Mouse (Mus musculus): ENCODE results near the gene Hes7. TPM values are rescaled to one million over a fixed set of nuclear protein-coding genes. Genes with fewer than 3 reads are reported as not detected.

Hes7 gene
- polyA plus RNA-seq (2014; fragmentation: Nextera tagmentation; extraction: Ambion mirVana) = 0.19 and 0.29 TPM in 2 replicates

DNA sequence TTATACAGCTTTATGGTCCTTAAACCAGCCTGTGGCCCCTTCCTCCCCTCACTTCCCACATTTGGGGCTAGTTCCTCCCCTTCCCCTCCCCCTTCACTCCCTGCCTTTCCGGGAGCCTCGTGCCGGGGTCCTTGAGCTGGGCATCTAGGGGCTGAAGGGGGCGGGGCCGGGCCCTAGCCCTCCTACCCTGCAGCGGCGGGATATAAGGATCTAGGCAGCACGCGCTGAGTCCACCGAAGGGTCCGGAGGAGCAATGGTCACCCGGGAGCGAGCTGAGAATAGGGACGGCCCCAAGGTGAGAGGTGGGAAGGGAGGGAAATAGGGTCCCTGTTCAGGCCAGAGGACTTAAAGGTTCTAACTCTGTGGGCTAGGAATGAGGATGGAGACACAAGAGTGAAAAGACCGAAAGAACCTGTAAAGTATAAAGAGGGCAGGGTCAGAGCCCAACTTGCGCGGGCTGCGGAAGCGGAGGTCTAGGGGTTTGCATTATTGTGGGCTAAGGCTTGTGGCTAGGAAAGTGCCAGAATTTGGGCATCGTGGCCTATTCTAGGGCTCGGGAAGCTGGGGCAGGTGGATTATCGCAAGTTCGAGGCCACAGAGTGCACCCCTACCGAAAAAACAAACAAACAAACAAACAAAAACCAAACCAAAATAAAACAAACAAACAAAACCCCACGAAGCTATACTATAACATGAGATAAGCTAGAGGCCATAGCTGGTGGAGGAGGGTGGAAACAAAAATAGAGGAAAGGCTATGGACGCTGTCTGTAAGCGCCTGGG lies at the start of gene Hes7:
TSS of gene Hes7 (plus strand) at position 184 of the 780 bp plus-strand sequence.
- WGBS = 2% methylated on average over 27 of the region's 27 CpGs
- peaks cover 21% of the 10 kb centered on the region for H3K4me1 ChIP-seq (replicated peaks; ENCODE audit: control insufficient read depth, insufficient read depth, low read length)
- peaks cover 23% of the 10 kb centered on the region for H3K27me3 ChIP-seq (ENCODE audit: control insufficient read depth, insufficient read depth, low read length)
- no peaks in the 10 kb centered on the region for H3K9me3 ChIP-seq (ENCODE audit: control insufficient read depth, low read length)
- peak within 1 kb of the TSS; percentile 78 for H3K4me3 ChIP-seq (ENCODE audit: low read depth, low read length)
- no peak for ATAC-seq (ENCODE audit: low FRiP score)
- DNase-seq (ENCODE audit: low spot score) = peak; percentile 64
- no peaks in the 10 kb centered on the region for H3K36me3 ChIP-seq (ENCODE audit: control insufficient read depth, insufficient read depth, low read length)
- peak within 1 kb of the TSS; percentile 97 for H3K4me2 ChIP-seq (replicated peaks; ENCODE audit: low read depth, low read length)
- H3K27ac ChIP-seq (ENCODE audit: low read depth, low read length) = no peak within 1 kb of the TSS
- H3K9ac ChIP-seq (ENCODE audit: low read depth, low read length) = peak within 1 kb of the TSS; percentile 61

DNA sequence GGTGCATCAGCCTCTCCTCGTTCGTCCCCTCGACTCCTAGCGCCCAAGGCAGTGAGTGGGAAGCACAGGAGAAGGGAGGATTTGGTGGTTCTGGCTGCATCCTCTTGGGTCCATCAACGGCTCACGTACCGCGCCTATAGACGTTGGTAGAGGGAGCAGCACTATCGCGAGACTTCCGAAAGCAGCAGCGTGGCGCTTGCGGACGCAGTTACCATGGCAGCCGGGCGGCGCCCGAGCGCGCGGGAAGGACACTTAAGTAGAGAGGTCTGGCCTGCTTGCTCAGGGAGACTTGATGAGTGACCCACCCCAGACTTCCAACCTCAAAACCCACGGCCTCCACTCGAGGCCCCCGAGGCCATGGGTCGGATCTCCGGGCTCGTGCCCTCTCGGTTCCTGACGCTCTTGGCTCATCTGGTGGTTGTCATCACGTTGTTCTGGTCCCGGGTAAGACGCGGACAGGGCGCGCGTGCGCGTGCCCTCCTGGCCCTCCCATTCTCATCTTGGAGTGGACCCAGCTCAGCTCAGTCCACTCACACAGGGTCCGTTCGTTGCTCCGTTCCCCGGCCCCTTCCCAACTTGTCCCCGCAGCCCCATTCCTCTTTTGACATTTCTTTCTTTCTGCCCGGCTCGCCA lies 49.5 kb upstream of the Hes7 start, which contains the start of gene Tmem107:
TSS of gene Tmem107 (plus strand) at position 217 of the 633 bp plus-strand sequence.
- WGBS = under 1% methylated on average over 47 of the region's 47 CpGs
- Histone ChIP-seq H3K4me1 (replicated peaks; ENCODE audit: control insufficient read depth, insufficient read depth, low read length) (peaks cover 7% of the 10 kb centered on the region), H3K27me3 (ENCODE audit: control insufficient read depth, insufficient read depth, low read length) (no peaks in the 10 kb centered on the region), H3K36me3 (ENCODE audit: control insufficient read depth, insufficient read depth, low read length) (no peaks in the 10 kb centered on the region), H3K4me3 (ENCODE audit: low read depth, low read length) (peak within 1 kb of the TSS; percentile 59), H3K9ac (ENCODE audit: low read depth, low read length) (peak within 1 kb of the TSS; percentile 81), H3K4me2 (replicated peaks; ENCODE audit: low read depth, low read length) (peak within 1 kb of the TSS; percentile 85), H3K27ac (ENCODE audit: low read depth, low read length) (peak within 1 kb of the TSS; percentile 82), H3K9me3 (ENCODE audit: control insufficient read depth, low read length) (no peaks in the 10 kb centered on the region)
- ATAC-seq (ENCODE audit: low FRiP score) (peak; percentile 92), DNase-seq (ENCODE audit: low spot score) (peak; percentile 95)

DNA sequence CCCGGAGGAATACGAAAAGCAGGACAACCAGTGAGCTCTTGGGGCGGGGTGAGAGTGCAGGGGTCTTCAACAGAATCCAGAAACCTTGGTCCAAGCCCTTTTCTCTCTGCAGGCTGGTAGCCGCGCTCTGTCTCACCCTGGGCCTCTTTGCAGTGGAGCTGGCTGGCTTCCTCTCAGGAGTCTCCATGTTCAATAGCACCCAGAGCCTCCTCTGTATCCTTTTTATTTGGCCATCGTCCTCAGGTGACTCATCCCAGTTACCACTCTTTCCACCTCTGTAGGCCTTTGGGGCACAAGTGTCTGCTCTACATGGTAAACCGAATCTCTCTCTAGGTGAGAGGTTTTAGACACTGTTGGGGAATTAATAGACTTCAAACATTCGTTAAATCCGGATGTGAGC lies 48.9 kb upstream of the Hes7 start:
- DNase-seq (ENCODE audit: low spot score) (no peak), ATAC-seq (ENCODE audit: low FRiP score) (no peak)
- H3K27me3 ChIP-seq (ENCODE audit: control insufficient read depth, insufficient read depth, low read length) = no peaks in the 10 kb centered on the region
- no peaks in the 10 kb centered on the region for H3K9me3 ChIP-seq (ENCODE audit: control insufficient read depth, low read length)
- peak overlapping the region; percentile 81 for H3K9ac ChIP-seq (ENCODE audit: low read depth, low read length)
- peak overlapping the region; percentile 85 for H3K4me2 ChIP-seq (replicated peaks; ENCODE audit: low read depth, low read length)
- peak overlapping the region; percentile 82; the same call in 1 of the 2 replicates for H3K27ac ChIP-seq (ENCODE audit: low read depth, low read length)
- peaks cover 7% of the 10 kb centered on the region for H3K4me1 ChIP-seq (replicated peaks; ENCODE audit: control insufficient read depth, insufficient read depth, low read length)
- 24% methylated on average over 9 of the region's 9 CpGs for WGBS
- peak overlapping the region; percentile 59 for H3K4me3 ChIP-seq (ENCODE audit: low read depth, low read length)
- H3K36me3 ChIP-seq (ENCODE audit: control insufficient read depth, insufficient read depth, low read length) = no peaks in the 10 kb centered on the region

DNA sequence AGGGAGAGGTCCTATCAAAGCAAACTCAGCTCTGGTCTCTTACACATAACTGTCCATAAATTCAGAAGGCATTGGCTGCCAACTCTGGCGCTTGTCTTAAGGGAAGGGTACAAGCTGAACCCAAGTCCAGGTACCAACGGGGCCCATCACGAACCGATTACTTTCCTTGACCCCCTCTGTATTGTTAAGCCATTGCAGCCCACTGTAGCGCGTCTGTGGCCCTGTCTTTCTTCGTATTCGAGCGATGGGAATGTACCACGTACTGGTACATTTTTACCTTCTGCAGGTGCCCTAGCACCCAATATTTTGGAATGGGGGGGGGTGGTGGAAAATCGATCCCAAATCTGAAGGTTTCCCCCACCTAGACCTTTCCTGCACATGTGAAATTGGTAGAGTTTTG lies 48.0 kb upstream of the Hes7 start:
- Histone ChIP-seq H3K4me3 (ENCODE audit: low read depth, low read length) (peak overlapping the region; percentile 26; the same call in 1 of the 2 replicates), H3K36me3 (ENCODE audit: control insufficient read depth, insufficient read depth, low read length) (no peaks in the 10 kb centered on the region), H3K27ac (ENCODE audit: low read depth, low read length) (peak overlapping the region; percentile 43; the same call in 1 of the 2 replicates), H3K4me1 (replicated peaks; ENCODE audit: control insufficient read depth, insufficient read depth, low read length) (peaks cover 7% of the 10 kb centered on the region), H3K9me3 (ENCODE audit: control insufficient read depth, low read length) (no peaks in the 10 kb centered on the region), H3K27me3 (ENCODE audit: control insufficient read depth, insufficient read depth, low read length) (no peaks in the 10 kb centered on the region), H3K9ac (ENCODE audit: low read depth, low read length) (no peak overlapping the region), H3K4me2 (replicated peaks; ENCODE audit: low read depth, low read length) (peak overlapping the region; percentile 39)
- ATAC-seq (ENCODE audit: low FRiP score) (no peak), DNase-seq (ENCODE audit: low spot score) (no peak)
- WGBS = 82% methylated on average over 11 of the region's 11 CpGs

DNA sequence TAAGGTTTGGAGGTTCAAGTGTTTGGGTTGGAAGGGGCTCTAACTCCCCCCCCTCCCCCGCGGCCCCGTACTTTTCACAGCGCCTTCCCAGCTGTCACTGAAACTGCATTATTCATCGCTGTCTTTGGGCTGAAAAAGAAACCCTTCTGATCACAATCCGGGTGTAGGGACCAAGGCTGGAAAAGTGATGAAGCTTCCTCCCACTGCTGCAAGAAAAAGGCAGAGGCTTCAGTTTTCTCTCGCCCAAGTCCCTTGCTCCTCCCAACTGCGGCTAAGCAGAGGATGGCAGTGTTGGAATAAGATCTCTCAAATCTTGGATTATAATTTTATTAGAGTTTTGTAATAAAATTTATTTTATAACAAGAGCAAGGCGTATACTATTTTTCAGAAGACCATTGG lies 47.5 kb upstream of the Hes7 start:
- 11% methylated on average over 9 of the region's 9 CpGs for WGBS
- Histone ChIP-seq H3K4me1 (replicated peaks; ENCODE audit: control insufficient read depth, insufficient read depth, low read length) (peaks cover 7% of the 10 kb centered on the region), H3K27ac (ENCODE audit: low read depth, low read length) (peak overlapping the region; percentile 43), H3K4me3 (ENCODE audit: low read depth, low read length) (peak overlapping the region; percentile 26), H3K9me3 (ENCODE audit: control insufficient read depth, low read length) (no peaks in the 10 kb centered on the region), H3K36me3 (ENCODE audit: control insufficient read depth, insufficient read depth, low read length) (no peaks in the 10 kb centered on the region), H3K4me2 (replicated peaks; ENCODE audit: low read depth, low read length) (peak overlapping the region; percentile 39), H3K27me3 (ENCODE audit: control insufficient read depth, insufficient read depth, low read length) (no peaks in the 10 kb centered on the region), H3K9ac (ENCODE audit: low read depth, low read length) (no peak overlapping the region)
- ATAC-seq (ENCODE audit: low FRiP score) (no peak), DNase-seq (ENCODE audit: low spot score) (no peak)

DNA sequence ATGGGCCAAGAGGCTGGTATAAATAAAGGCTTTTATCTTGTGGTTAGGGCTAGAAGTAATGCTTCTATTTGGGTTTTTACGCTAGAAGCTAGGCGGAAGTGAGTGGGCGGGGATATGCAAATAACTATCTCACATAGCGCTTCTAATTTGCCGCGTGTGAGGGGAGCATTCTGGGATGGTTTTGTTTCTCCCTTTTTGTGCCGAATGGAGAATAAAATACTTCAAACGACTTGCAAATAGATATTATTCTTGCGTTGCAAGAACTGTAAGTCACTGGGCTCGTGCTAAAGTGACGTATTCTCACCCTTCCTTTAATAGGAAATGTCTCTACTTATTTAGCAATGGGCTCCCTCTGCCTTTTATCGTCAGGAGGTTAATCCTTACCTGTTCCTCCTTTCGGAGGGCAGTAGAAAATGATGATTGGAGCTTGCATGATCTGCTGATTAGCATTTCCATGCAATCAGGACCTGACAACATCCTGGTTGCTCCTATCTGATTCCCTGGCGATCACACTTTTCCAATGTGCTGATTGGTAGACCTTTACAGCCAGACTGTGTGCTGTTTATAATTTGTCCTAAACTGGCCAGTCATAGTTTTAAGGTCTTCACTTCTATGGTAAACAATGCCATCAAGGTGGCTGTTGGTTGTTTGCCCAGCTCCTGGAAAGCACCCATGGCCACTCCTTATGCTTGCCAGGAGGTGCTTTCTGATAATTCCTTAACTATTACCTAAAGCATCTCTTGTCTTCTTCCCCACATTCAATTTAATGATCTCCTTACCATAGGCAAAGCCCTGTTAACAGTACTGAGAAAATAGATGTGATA lies 46.9 kb upstream of the Hes7 start:
- Histone ChIP-seq H3K9me3 (ENCODE audit: control insufficient read depth, low read length) (no peaks in the 10 kb centered on the region), H3K4me1 (replicated peaks; ENCODE audit: control insufficient read depth, insufficient read depth, low read length) (peaks cover 7% of the 10 kb centered on the region), H3K27me3 (ENCODE audit: control insufficient read depth, insufficient read depth, low read length) (no peaks in the 10 kb centered on the region), H3K4me2 (replicated peaks; ENCODE audit: low read depth, low read length) (peak overlapping the region; percentile 39), H3K36me3 (ENCODE audit: control insufficient read depth, insufficient read depth, low read length) (no peaks in the 10 kb centered on the region), H3K27ac (ENCODE audit: low read depth, low read length) (peak overlapping the region; percentile 83), H3K4me3 (ENCODE audit: low read depth, low read length) (peak overlapping the region; percentile 26), H3K9ac (ENCODE audit: low read depth, low read length) (peak overlapping the region; percentile 62)
- ATAC-seq (ENCODE audit: low FRiP score) (peak; percentile 71), DNase-seq (ENCODE audit: low spot score) (peak; percentile 91)
- under 1% methylated on average over 14 of the region's 14 CpGs for WGBS

DNA sequence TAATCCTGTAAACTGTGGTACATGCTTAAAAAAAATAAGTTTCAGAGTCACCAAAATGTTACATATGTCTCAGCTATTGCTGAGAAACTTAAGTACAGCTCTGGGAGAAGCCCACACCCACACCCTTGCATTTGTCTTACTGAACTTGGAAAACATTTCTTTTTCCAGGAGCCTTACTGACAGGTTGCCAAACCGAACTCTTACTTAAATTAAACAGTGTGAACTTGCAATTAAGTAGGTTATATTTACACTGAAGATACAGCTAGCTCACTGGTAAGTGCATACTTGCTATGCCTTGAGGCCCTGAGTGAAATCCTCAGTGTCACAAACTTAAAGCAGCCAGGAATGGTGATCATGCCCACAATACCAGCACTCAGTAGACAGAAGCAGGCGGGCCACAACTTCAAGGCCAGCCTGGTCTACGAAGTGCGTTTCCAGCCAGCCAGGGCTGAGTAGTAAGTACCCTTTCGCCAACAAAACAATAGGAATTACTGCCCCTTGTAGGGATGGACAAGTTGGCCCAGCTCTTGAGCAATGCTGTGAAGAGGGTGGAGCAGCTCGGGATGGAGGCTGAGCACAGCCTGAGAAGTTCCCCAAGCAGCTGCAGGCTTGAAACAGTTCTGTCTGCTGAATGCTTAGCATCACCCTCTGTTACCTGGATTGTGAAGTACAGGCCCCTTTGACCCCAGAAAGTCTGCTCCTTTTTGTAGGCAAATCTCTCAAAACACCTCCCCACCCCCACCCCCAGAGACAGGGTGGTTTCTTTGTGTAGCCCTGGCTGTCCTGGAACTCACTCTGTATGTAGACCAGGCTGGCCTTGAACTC lies 46.0 kb upstream of the Hes7 start:
- Histone ChIP-seq H3K4me2 (replicated peaks; ENCODE audit: low read depth, low read length) (no peak overlapping the region), H3K9ac (ENCODE audit: low read depth, low read length) (no peak overlapping the region), H3K4me3 (ENCODE audit: low read depth, low read length) (no peak overlapping the region), H3K27ac (ENCODE audit: low read depth, low read length) (0 out of 2 replicates have a peak overlapping the region, but pooled peaks have one; percentile 33), H3K9me3 (ENCODE audit: control insufficient read depth, low read length) (no peaks in the 10 kb centered on the region), H3K36me3 (ENCODE audit: control insufficient read depth, insufficient read depth, low read length) (no peaks in the 10 kb centered on the region), H3K27me3 (ENCODE audit: control insufficient read depth, insufficient read depth, low read length) (no peaks in the 10 kb centered on the region), H3K4me1 (replicated peaks; ENCODE audit: control insufficient read depth, insufficient read depth, low read length) (peaks cover 7% of the 10 kb centered on the region)
- DNase-seq (ENCODE audit: low spot score) (no peak), ATAC-seq (ENCODE audit: low FRiP score) (no peak)
- WGBS = 51% methylated on average over 6 of the region's 6 CpGs

DNA sequence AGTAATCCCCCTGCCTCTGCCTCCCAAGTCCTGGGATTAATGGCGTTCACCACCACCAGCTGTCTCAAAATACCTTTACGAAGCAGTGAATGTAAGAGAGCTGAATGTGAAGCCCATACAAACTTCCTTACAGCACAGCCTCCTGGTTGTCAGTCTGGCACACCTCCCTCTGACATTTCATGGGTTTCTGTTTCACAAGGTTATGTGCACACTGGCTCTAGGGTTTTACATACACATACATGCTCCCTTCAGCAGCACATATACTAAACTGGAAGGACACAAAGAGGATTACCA lies 45.5 kb upstream of the Hes7 start:
- Histone ChIP-seq H3K27ac (ENCODE audit: low read depth, low read length) (no peak overlapping the region), H3K4me3 (ENCODE audit: low read depth, low read length) (no peak overlapping the region), H3K9ac (ENCODE audit: low read depth, low read length) (no peak overlapping the region), H3K27me3 (ENCODE audit: control insufficient read depth, insufficient read depth, low read length) (no peaks in the 10 kb centered on the region), H3K4me2 (replicated peaks; ENCODE audit: low read depth, low read length) (no peak overlapping the region), H3K4me1 (replicated peaks; ENCODE audit: control insufficient read depth, insufficient read depth, low read length) (peaks cover 7% of the 10 kb centered on the region), H3K36me3 (ENCODE audit: control insufficient read depth, insufficient read depth, low read length) (no peaks in the 10 kb centered on the region), H3K9me3 (ENCODE audit: control insufficient read depth, low read length) (no peaks in the 10 kb centered on the region)
- DNase-seq (ENCODE audit: low spot score) (no peak), ATAC-seq (ENCODE audit: low FRiP score) (no peak)
- 51% methylated on average over 2 of the region's 2 CpGs for WGBS
